Mouse (Mus musculus) spleen, postnatal 10 days (tissue): ENCODE data around the gene Thbd.
A peak's percentile ranks its signal among the peaks of the same experiment; 100 is the strongest.

Experiments
- DNase-seq, 2 experiments: peaks; one replicate each; pipeline ENCODE4 v3.0.0; 2021 to 2022; ENCODE audit warnings: low spot score in 2 of 2

Thbd gene

DNA sequence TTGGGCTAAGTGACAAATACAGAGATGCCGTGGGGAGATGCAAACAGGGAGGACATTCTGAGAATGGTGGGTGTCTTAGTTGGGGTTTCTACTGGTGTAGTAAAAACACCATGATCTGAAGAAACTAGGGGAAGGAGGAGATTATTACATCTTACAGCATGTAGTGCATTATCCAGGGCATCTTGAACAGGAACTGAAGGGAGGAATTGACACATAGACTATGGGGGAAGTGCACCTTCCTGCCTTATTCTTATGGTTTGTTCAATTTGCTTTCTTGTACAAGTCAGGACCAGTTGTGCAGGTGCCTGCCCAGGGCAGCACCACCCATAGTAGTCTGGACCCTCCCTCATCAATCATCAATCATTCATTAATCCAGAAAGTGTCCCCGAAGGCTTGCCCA is 21.1 kb downstream of the Thbd start:
- no peak for DNase-seq

- DNase-seq: no peak
Observed at GRCm38 (mm10) chr2:148386476-148386875, 21.5 kb downstream of the Thbd start.

DNA sequence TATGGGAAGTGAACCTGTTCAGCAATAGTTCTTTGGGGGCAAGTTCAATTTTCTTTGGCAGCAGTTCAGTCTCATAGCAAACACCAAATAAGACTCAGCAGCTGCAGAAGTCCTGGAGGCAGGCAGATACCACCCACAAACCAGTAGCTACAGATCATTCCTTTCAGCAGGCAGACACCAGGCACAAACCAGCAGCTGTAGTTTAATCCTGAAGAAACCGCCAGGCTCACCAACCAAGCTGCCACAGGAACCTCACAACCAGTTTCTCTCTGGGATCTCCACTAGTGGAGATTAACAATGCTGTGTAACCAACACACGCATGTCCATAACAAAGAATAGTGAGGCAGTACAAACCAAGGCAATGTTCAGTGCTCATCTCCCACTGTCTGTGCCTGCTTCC is 26.9 kb downstream of the Thbd start:
- DNase-seq: no peak

- DNase-seq: no peak
Observed at GRCm38 (mm10) chr2:148379899-148380413, 28.0 kb downstream of the Thbd start.

DNA sequence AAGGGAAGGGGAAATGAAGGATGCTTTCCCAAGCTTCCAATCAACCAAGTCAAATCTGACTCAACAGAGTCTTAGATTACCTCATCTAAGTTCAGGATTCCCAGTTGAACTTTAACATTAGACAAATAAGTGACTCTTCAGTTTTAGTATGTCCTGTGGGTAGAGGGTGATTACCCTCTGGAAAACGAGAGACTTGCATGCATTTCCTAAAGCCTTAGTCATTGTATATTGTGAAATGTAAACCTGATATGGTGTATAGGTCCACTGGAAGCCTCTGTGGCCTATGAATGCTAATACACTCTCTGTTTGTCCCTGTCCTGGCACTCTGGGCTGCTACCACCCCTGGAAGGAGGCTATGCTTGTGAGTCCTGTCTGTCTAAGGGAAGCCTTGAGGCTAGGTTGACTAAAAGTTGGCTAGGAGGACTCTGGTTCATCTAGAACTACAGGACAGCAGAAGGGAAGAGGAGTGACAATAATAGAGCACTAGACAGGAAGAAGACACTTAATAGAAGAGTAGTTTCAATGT is 29.1 kb downstream of the Thbd start:
- no peak for DNase-seq

DNA sequence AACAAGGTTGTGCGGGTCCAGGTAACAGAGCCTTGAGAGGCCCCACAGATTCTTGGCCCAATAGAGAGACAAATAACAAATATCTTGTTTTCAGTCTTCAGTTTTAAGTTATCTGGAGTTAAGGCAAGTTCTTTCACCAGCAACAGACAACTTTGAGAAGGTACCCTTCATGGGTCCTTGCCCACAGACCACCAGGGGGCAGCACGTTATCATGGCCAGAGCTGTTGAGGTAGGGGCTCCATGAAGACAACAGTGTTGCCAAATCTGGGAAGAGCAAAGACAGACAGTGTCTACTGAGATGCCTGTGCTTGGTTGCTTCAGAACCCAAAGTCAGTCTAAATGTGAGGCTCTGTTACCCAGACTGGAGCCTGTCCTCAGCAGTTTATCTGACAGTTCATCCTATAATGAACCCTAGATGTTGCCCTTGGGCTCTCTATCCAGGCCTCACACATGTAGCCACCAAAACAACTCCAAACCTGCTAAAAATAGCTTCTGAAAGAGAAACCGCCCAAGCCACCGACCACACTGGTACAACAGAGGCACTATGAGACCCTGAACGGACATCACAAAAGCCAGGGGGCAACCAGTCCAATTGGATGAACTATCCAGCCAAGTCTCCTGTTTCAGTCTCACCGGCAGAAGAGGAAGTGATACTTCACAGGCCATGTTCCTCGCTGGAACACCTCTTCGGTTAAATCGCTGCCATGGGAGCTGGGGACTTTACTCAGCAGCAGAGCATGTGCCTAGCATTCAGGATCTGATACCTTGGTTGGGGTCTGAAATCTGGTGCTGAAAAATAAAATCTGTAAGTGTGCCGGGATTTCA is 32.5 kb downstream of the Thbd start:
- DNase-seq: peak; percentile 43 to 79

- DNase-seq: no peak
Observed at GRCm38 (mm10) chr2:148373602-148374071, 34.4 kb downstream of the Thbd start.

GRCm38 (mm10) chr2:148371743-148372630 is 36.0 kb downstream of the Thbd start:
- no peak for DNase-seq

DNA sequence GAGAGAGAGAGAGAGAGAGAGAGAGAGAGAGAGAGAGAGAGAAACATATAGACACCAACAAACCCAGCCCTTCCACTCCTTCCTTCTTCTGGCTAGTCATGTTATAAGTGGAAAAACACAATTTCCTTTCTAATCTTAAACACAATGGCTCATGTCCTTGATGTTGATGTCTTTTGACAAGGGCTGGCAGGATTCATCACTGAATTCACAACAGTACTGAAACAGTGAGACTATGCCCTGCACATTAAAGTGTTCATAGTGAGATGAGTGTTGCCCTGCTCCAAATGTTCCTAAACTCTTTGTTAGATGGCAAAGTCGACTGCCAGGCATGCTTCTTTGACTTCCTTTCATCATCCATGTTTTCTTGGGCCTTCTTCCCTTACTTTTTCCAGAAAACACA is 42.8 kb downstream of the Thbd start:
- DNase-seq: no peak

DNA sequence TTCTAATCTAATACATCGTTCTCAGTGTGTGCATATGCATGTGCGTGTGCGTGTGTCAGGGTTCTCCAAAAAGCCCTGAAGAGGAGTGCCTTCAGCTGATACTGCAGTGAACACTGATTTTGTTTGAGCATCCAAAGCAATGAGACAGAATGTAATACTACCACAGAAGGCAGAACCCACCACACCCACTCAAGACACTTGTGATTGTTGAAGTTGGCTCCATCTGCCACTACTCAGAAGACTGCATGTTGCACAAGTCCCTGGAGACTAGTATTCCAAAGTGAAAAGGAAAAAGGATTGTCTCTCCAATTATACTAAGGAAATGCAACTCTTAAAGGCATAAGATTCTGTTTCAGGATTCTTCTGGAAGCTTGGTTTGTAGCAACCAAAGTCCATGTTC is 43.5 kb downstream of the Thbd start:
- no peak for DNase-seq

- no peak for DNase-seq
Observed at GRCm38 (mm10) chr2:148357145-148357544, 50.8 kb downstream of the Thbd start.
